Mouse (Mus musculus) testis, adult 2 months (tissue): ENCODE measurements around the gene Npepps. TPM values are rescaled to one million over a fixed set of nuclear protein-coding genes. Genes with fewer than 3 reads are reported as not detected.

Experiments used
- H3K27ac ChIP-seq: fragments of 200-500 bp; 2 replicates; pipeline ENCODE4 v1.5.1; 2012; ENCODE audit warnings: low read depth, low read length; ENCODE audit not compliant: control insufficient read depth, insufficient read depth
- H3K27me3 ChIP-seq: fragments of 200-500 bp; 2 replicates; pipeline ENCODE4 v1.6.1; 2012; ENCODE audit warnings: mild to moderate bottlenecking, low read length, moderate library complexity; ENCODE audit not compliant: control insufficient read depth, insufficient read depth
- H3K36me3 ChIP-seq: fragments of 200-500 bp; 2 replicates; pipeline ENCODE4 v1.6.1; 2012; ENCODE audit warnings: mild to moderate bottlenecking, low read length; ENCODE audit not compliant: control insufficient read depth, insufficient read depth
- H3K4me1 ChIP-seq: fragments of 200-500 bp; 2 replicates; pipeline ENCODE4 v1.6.1; 2012; ENCODE audit warnings: low read length; ENCODE audit not compliant: control insufficient read depth, insufficient read depth
- H3K4me3 ChIP-seq: fragments of 200-500 bp; 2 replicates; pipeline ENCODE4 v1.5.1; 2012; ENCODE audit warnings: low read depth, mild to moderate bottlenecking, low read length, moderate library complexity, mixed read lengths; ENCODE audit not compliant: control insufficient read depth
- CTCF ChIP-seq: fragments of 200-500 bp; IDR thresholded peaks from 2 replicates; pipeline ENCODE4 v1.5.1; 2012; ENCODE audit warnings: low read depth, mild to moderate bottlenecking, inconsistent platforms, low read length, moderate library complexity; ENCODE audit not compliant: control insufficient read depth, insufficient read depth, insufficient replicate concordance
- POLR2A ChIP-seq: fragments of 200-500 bp; IDR thresholded peaks from 2 replicates; pipeline ENCODE4 v1.6.1; 2012; ENCODE audit warnings: low read depth, mild to moderate bottlenecking, inconsistent platforms, low read length, moderate library complexity; ENCODE audit not compliant: control insufficient read depth
- polyA plus RNA-seq: library from polyadenylated mRNA; depleted of rRNA; stranded (reverse); fragments of >200 nt; gene quantifications from 2 replicates; pipeline ENCODE4 v1.2.3, GENCODE M21; 2012

Npepps gene
- polyA plus RNA-seq, 1 experiment: 50.1 TPM

- Histone ChIP-seq H3K36me3 (peaks cover 6% of the 10 kb centered on the region), H3K4me3 (no peak overlapping the region), H3K4me1 (peaks cover 6% of the 10 kb centered on the region), H3K27ac (no peak overlapping the region), H3K27me3 (no peaks in the 10 kb centered on the region)
- TF ChIP-seq POLR2A (no peak), CTCF (no peak)
Observed at GRCm38 (mm10) chr11:97185704-97186614, 94.5 kb downstream of the Npepps start.

GRCm38 (mm10) chr11:97184875-97185274, 95.6 kb downstream of the Npepps start:
- peaks cover 6% of the 10 kb centered on the region for H3K36me3 ChIP-seq
- peaks cover 6% of the 10 kb centered on the region for H3K4me1 ChIP-seq
- H3K27me3 ChIP-seq: no peaks in the 10 kb centered on the region
- no peak overlapping the region for H3K27ac ChIP-seq
- no peak overlapping the region for H3K4me3 ChIP-seq
- no peak for TF ChIP-seq POLR2A
- TF ChIP-seq CTCF: no peak

GRCm38 (mm10) chr11:97182446-97182845, 98.0 kb downstream of the Npepps start:
- Histone ChIP-seq H3K4me1 (peaks cover 3% of the 10 kb centered on the region), H3K27me3 (no peaks in the 10 kb centered on the region), H3K4me3 (no peak overlapping the region), H3K36me3 (peaks cover 9% of the 10 kb centered on the region), H3K27ac (no peak overlapping the region)
- TF ChIP-seq CTCF (no peak), POLR2A (no peak)

DNA sequence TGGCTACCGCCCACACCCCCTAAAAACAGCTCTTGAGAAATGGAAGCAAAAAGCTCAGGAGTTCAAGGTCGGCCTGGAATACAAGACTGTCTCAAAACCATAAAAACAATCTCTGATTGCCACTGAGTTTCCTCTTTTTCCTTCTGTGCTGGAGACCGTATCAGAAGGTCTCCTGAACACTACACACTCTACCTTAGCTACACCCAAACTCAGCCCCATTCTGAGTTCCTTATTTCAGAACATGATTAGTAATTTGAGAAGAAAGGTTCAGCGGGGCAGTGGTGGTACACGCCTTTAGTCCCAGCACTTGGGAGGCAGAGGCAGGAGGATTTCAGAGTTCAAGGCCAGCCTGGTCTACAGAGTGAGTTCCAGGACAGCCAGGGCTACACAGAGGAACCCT, 99.4 kb downstream of the Npepps start:
- Histone ChIP-seq H3K36me3 (peaks cover 10% of the 10 kb centered on the region), H3K27ac (no peak overlapping the region), H3K27me3 (no peaks in the 10 kb centered on the region), H3K4me1 (no peaks in the 10 kb centered on the region), H3K4me3 (no peak overlapping the region)
- TF ChIP-seq CTCF (no peak), POLR2A (no peak)

DNA sequence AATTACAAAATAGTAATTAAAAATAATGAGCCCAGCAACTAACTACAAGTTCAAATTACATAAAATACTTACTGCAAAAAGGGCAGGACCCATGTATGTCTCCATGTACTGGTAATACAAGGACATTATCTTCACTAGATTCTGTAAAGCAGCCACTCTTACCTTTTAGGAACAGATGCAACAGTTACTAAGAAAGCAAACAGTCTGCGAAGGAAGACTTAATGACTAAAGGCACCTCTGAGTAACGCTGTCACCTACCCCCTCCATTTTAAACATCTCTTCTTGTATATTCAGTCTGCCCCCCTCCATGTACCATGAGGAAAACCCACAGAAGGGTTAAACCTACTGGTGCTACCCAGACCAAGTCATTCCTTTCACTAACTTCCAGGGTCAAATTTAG, 102.2 kb downstream of the Npepps start:
- H3K36me3 ChIP-seq: peaks cover 7% of the 10 kb centered on the region
- TF ChIP-seq CTCF: no peak

DNA sequence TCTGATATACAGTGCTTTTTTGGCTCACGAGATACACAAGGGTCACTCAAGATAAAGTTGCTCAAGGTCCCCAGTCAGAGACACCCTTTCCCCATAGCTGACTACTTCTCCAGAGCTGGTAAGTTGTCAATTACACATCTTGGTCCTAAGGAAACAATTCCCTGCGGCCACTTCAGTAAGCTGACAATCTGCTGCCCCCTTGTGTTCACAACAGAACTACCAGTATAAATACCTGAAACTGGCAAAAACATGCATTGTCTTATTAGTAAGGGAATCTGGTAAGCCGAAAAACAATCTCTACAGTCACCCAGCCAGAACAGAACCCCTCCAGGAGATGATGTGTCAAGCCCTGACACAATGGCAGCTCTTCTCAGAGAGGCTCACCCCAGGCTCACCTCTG, 103.6 kb downstream of the Npepps start:
- peaks cover 6% of the 10 kb centered on the region for H3K36me3 ChIP-seq
- H3K27me3 ChIP-seq: no peaks in the 10 kb centered on the region
- H3K4me1 ChIP-seq: no peaks in the 10 kb centered on the region
- TF ChIP-seq POLR2A: no peak
- TF ChIP-seq CTCF: no peak
- H3K4me3 ChIP-seq: no peak overlapping the region
- H3K27ac ChIP-seq: no peak overlapping the region

More for the DNA sequence above, 102.2 kb downstream of the Npepps start:
- no peaks in the 10 kb centered on the region for H3K27me3 ChIP-seq
- no peaks in the 10 kb centered on the region for H3K4me1 ChIP-seq
- H3K27ac ChIP-seq: no peak overlapping the region
- H3K4me3 ChIP-seq: no peak overlapping the region

GRCm38 (mm10) chr11:97175499-97175898, 104.9 kb downstream of the Npepps start:
- no peaks in the 10 kb centered on the region for H3K27me3 ChIP-seq
- no peaks in the 10 kb centered on the region for H3K4me1 ChIP-seq
- H3K27ac ChIP-seq: no peak overlapping the region
- H3K36me3 ChIP-seq: peaks cover 5% of the 10 kb centered on the region
- TF ChIP-seq CTCF (no peak), POLR2A (no peak)
- H3K4me3 ChIP-seq: no peak overlapping the region

- no peak overlapping the region for H3K27ac ChIP-seq
- no peak for TF ChIP-seq CTCF
- H3K4me1 ChIP-seq: no peaks in the 10 kb centered on the region
- peaks cover 8% of the 10 kb centered on the region; the same call in 1 of the 2 replicates for H3K36me3 ChIP-seq
- no peak overlapping the region for H3K4me3 ChIP-seq
- H3K27me3 ChIP-seq: no peaks in the 10 kb centered on the region
Observed at GRCm38 (mm10) chr11:97160341-97160740, 120.1 kb downstream of the Npepps start.
